Mouse (Mus musculus) embryonic facial prominence, embryonic 15.5 days (tissue): ENCODE results near the gene AU021092. TPM values are rescaled to one million over a fixed set of nuclear protein-coding genes. Genes with fewer than 3 reads are reported as not detected.

Experiments used
- ATAC-seq: fragments of 200-750 bp; cut with Nextera tagmentation; 2 replicates; pipeline ENCODE4 v1.8.0; 2017; ENCODE audit warnings: low read depth, moderate TSS enrichment; ENCODE audit not compliant: insufficient number of reproducible peaks, low FRiP score, low TSS enrichment
- H3K27ac ChIP-seq: fragments of 300-500 bp; sonication (generic); replicated peaks from 2 replicates; pipeline ENCODE4 v1.5.1; 2015; ENCODE audit warnings: mild to moderate bottlenecking, inconsistent platforms
- H3K27me3 ChIP-seq: fragments of 300-500 bp; sonication (generic); 2 replicates; pipeline ENCODE4 v1.6.1; 2015; ENCODE audit warnings: inconsistent platforms
- H3K36me3 ChIP-seq: fragments of 300-500 bp; sonication (generic); 2 replicates; pipeline ENCODE4 v1.6.1; 2015; ENCODE audit warnings: mild to moderate bottlenecking, inconsistent platforms
- H3K4me1 ChIP-seq: fragments of 300-500 bp; sonication (generic); 2 replicates; pipeline ENCODE4 v1.6.1; 2015; ENCODE audit warnings: inconsistent platforms
- H3K4me2 ChIP-seq: fragments of 300-500 bp; sonication (generic); replicated peaks from 2 replicates; pipeline ENCODE4 v1.6.1; 2015; ENCODE audit warnings: mild to moderate bottlenecking, inconsistent platforms
- H3K4me3 ChIP-seq: fragments of 300-500 bp; sonication (generic); replicated peaks from 2 replicates; pipeline ENCODE4 v1.5.1; 2015; ENCODE audit warnings: mild to moderate bottlenecking, inconsistent platforms
- H3K9ac ChIP-seq: fragments of 300-500 bp; sonication (generic); 2 replicates; pipeline ENCODE4 v1.6.1; 2015; ENCODE audit warnings: inconsistent platforms
- H3K9me3 ChIP-seq: fragments of 300-500 bp; sonication (generic); replicated peaks from 2 replicates; pipeline ENCODE4 v1.6.1; 2016; ENCODE audit warnings: inconsistent platforms
- WGBS: fragments of 180-500 bp; shearing (Covaris S2); methylation state at CpG from one replicate; pipeline ENCODE4 v1.1.7; 2015; 5-methylcytosine and 5-hydroxymethylcytosine counted together
- microRNA-seq: library from miRNA; unstranded; fragments of <30 nt; microRNA quantifications from one replicate; pipeline ENCODE4, GENCODE M21; 2016; ENCODE audit warnings: borderline number of aligned reads
- polyA plus RNA-seq: library from polyadenylated mRNA; unstranded; fragments of >200 nt; fragmentation: Nextera tagmentation; extraction: Ambion mirVana; gene quantifications from 2 replicates; pipeline ENCODE4 v1.2.1, GENCODE M21; 2015

AU021092 gene
- polyA plus RNA-seq, 1 experiment from 2014 or later = 12.0 TPM

DNA sequence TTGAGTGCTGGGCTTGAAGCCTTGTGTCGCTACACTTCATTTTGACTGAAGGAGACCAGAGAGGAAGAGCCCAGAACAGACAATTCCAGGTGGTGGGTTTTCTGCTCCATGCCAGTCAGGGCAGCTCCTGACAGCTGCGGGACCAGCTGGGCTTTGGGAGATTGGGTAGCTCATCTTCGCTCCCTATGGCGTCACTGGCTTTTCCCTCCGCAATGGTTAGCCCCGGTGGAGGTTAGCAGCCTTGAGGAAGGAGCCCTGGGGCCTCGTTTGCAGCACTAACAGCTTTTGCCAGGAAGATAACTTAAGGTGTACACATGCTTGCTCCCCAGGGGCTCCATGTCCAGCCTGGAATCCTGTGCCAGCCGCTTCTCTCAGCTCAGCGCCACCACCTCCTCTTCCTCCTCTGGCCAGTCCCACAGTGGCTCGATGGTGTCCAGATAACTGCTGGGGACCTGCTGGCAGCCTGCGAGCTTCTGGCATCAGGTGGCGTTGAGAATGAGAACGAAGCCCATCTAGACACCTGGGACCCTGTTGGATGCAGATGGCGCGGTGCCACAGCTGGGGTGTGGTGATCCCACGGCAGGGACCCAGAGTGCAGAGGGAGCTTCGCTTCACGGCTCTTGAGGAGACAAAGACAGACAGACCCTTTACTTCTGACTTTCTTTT lies 38.7 kb downstream of the AU021092 start:
- H3K9ac ChIP-seq = no peak overlapping the region
- no peaks in the 10 kb centered on the region; the same call in 1 of the 2 replicates for H3K27me3 ChIP-seq
- no peaks in the 10 kb centered on the region for H3K4me1 ChIP-seq
- no peak overlapping the region for H3K27ac ChIP-seq
- no peaks in the 10 kb centered on the region for H3K9me3 ChIP-seq
- WGBS = 81% methylated on average over 18 of the region's 18 CpGs
- peak; percentile 27; the same call in 1 of the 2 replicates for ATAC-seq
- no peak overlapping the region for H3K4me2 ChIP-seq
- H3K4me3 ChIP-seq = no peak overlapping the region
- no peaks in the 10 kb centered on the region for H3K36me3 ChIP-seq

DNA sequence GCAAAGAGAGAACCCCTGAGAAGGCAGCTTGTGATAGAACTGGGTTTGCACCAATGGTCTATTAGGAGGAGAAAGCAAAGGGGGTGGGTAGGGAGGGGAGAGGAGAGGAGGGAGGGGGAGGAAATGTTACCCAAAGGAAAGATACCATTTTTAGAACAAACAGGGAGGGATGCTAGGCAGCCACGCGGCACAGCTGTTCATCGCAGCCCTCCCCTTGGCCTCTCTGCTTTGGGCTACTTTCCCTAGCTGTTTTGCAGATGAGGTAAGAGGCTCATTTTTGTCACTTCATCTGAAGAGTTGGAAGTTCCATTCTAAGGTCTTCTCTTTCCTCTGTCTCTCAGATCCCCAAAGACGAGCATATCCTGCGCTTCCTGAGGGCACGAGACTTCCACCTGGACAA lies 49.5 kb downstream of the AU021092 start:
- no peaks in the 10 kb centered on the region for H3K4me1 ChIP-seq
- no peaks in the 10 kb centered on the region for H3K36me3 ChIP-seq
- no peaks in the 10 kb centered on the region for H3K9me3 ChIP-seq
- WGBS = 85% methylated on average over 6 of the region's 6 CpGs
- no peak overlapping the region for H3K9ac ChIP-seq
- no peak overlapping the region for H3K4me2 ChIP-seq
- no peak overlapping the region for H3K4me3 ChIP-seq
- no peak for ATAC-seq
- H3K27ac ChIP-seq = no peak overlapping the region
- no peaks in the 10 kb centered on the region for H3K27me3 ChIP-seq

DNA sequence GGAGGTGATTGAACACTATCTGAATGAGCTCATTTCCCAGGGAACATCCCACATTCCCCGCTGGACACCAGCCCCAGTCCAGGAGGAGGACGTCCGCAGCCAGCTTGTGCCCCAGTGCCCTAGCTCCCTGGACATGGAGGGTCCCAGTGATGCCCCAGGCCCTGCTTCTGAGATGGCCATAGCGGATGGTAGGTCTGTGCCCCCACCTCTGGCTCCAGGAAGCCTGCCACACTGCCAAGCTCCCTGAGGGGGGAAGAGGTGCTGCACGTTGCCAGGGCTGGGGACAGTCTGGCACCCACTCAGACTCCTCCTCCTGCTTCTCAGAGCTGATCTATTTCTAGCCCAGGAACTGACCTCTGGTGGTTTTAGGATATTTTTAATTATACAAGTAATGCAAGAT lies 53.3 kb downstream of the AU021092 start:
- H3K9me3 ChIP-seq = no peaks in the 10 kb centered on the region
- H3K36me3 ChIP-seq = no peaks in the 10 kb centered on the region
- H3K27me3 ChIP-seq = no peaks in the 10 kb centered on the region
- H3K9ac ChIP-seq = no peak overlapping the region
- H3K27ac ChIP-seq = no peak overlapping the region
- ATAC-seq = no peak
- WGBS = 67% methylated on average over 5 of the region's 5 CpGs
- no peaks in the 10 kb centered on the region for H3K4me1 ChIP-seq
- no peak overlapping the region for H3K4me3 ChIP-seq
- no peak overlapping the region for H3K4me2 ChIP-seq

DNA sequence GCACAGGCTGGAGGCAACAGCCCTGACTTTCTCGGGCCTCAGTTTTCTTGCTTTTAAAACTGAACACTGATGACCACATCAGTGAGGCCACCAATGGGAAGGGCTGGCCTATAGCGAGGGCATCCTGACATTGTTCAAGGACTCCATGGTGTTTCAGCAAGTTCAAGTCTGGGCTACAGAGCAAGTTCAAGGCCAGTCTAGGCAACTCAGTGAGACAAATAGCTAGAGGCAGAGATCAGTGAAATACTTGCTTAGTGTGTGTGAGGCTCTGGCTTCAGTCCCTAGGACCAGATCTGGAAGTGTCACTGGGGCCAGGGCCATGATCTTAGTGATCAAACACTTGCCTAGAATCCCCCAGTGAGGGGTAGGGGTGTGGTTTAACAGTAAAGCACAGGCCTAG lies 54.1 kb downstream of the AU021092 start:
- WGBS = 77% methylated on average over 2 of the region's 2 CpGs
- no peak for ATAC-seq
- no peaks in the 10 kb centered on the region for H3K27me3 ChIP-seq
- no peaks in the 10 kb centered on the region for H3K9me3 ChIP-seq
- no peaks in the 10 kb centered on the region for H3K36me3 ChIP-seq
- H3K4me2 ChIP-seq = no peak overlapping the region
- no peak overlapping the region for H3K4me3 ChIP-seq
- no peaks in the 10 kb centered on the region for H3K4me1 ChIP-seq
- no peak overlapping the region for H3K27ac ChIP-seq
- no peak overlapping the region for H3K9ac ChIP-seq

DNA sequence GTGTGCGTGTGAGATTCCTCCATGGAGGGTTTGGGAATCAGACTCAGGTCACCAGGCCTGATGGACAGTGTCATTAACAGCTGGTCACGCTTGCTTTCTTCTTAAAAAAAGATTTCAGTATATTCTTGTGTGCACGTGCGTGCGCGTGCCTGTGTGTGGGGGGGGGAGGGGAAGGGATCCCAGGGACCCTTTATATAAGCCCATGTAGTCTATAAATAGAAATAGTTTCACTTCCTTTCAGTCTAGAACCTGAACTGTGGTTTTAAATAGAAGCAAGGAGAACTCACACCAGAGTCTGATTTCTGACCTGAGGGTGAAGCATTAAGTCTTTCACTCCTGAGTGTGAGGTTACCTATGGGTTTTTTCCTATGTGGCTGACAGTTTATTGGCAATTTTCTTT lies 57.8 kb downstream of the AU021092 start:
- Histone ChIP-seq H3K9ac (no peak overlapping the region), H3K27me3 (no peaks in the 10 kb centered on the region), H3K27ac (no peak overlapping the region), H3K9me3 (no peaks in the 10 kb centered on the region), H3K4me3 (no peak overlapping the region), H3K4me2 (no peak overlapping the region), H3K36me3 (no peaks in the 10 kb centered on the region), H3K4me1 (no peaks in the 10 kb centered on the region)
- WGBS = 74% methylated on average over 6 of the region's 6 CpGs
- no peak for ATAC-seq

Small RNA genes within 50 kb of the gene (microRNA-seq; reads per million reads assigned to microRNA genes)
- gene Gm23689 = not detected
- gene Gm26095 = not detected
- gene Mir6364 = not detected

Other genes starting within 250 kb of the AU021092 start
- gene Sept12, start 224.4 kb downstream of the AU021092 start, polyA plus RNA-seq = not detected in 2 replicates
- gene Smim22, start 215.0 kb downstream of the AU021092 start, polyA plus RNA-seq = 14.2 and 17.9 TPM in 2 replicates
- 63.5 and 69.8 TPM in 2 replicates for gene Rogdi, start 208.7 kb downstream of the AU021092 start, polyA plus RNA-seq
- 130 and 136 TPM in 2 replicates for gene Glyr1, start 172.4 kb downstream of the AU021092 start, polyA plus RNA-seq
- gene Ubn1, start 172.2 kb downstream of the AU021092 start, polyA plus RNA-seq = 20.4 and 23.6 TPM in 2 replicates
- gene Ppl, start 89.9 kb downstream of the AU021092 start, polyA plus RNA-seq = 45.8 and 52.3 TPM in 2 replicates
- 0.35 TPM in 2 replicates for gene Sec14l5, start 75.2 kb downstream of the AU021092 start, polyA plus RNA-seq
- gene Nagpa, start 18.3 kb downstream of the AU021092 start, polyA plus RNA-seq = 21.1 and 21.7 TPM in 2 replicates
- 36.2 and 38.5 TPM in 2 replicates for gene Alg1, start 11.3 kb upstream of the AU021092 start, polyA plus RNA-seq
- 26.6 and 33.7 TPM in 2 replicates for gene Eef2kmt, start 33.7 kb upstream of the AU021092 start, polyA plus RNA-seq